Mouse (Mus musculus) ES-E14 (cell line): ENCODE results near the gene Znrd1. TPM values are rescaled to one million over a fixed set of nuclear protein-coding genes. Genes with fewer than 3 reads are reported as not detected.
A peak's percentile ranks its signal among the peaks of the same experiment; 100 is the strongest.

Source experiments
- DNase-seq: peaks from one replicate; pipeline ENCODE4 v3.0.0-alpha.2; 2013; ENCODE audit warnings: low read depth, low spot score
- H3K27ac ChIP-seq: 2 replicates; pipeline ENCODE4 v1.5.1; 2012; ENCODE audit warnings: low read depth, mild to moderate bottlenecking, low read length, moderate library complexity, mixed read lengths; ENCODE audit not compliant: poor library complexity, insufficient read depth, severe bottlenecking
- H3K36me3 ChIP-seq: 2 replicates; pipeline ENCODE4 v1.6.1; 2012; ENCODE audit warnings: mild to moderate bottlenecking, low read length, moderate library complexity, mixed read lengths; ENCODE audit not compliant: control insufficient read depth, poor library complexity, insufficient read depth, severe bottlenecking
- H3K4me1 ChIP-seq, 2 experiments: fragments of 150-350 bp in 1 of 2; sonication (generic) in 1 of 2; 2 replicates each; pipeline ENCODE4 v1.6.1; 2012; ENCODE audit warnings: low read length in 2 of 2, mild to moderate bottlenecking in 1 of 2, mixed read lengths in 1 of 2; ENCODE audit not compliant: control insufficient read depth in 2 of 2, insufficient read depth in 2 of 2, poor library complexity in 1 of 2
- H3K4me3 ChIP-seq, 2 experiments: fragments of 150-350 bp in 1 of 2; sonication (generic) in 1 of 2; 2 replicates each; pipeline ENCODE4 v1.5.1; 2012; ENCODE audit warnings: low read length in 2 of 2, low read depth in 1 of 2, mild to moderate bottlenecking in 1 of 2, mixed read lengths in 1 of 2; ENCODE audit not compliant: insufficient read depth in 1 of 2, poor library complexity in 1 of 2, severe bottlenecking in 1 of 2
- H3K9ac ChIP-seq: 2 replicates; pipeline ENCODE4 v1.6.1; 2012; ENCODE audit warnings: low read depth, mild to moderate bottlenecking, low read length, mixed read lengths; ENCODE audit not compliant: poor library complexity, insufficient read depth, severe bottlenecking
- H3K9me3 ChIP-seq: fragments of 150-350 bp; sonication (generic); 2 replicates; pipeline ENCODE4 v1.6.1; 2012; ENCODE audit warnings: low read depth, mild to moderate bottlenecking, low read length; ENCODE audit not compliant: control insufficient read depth, insufficient read depth
- CHD2 ChIP-seq: IDR thresholded peaks from 2 replicates; pipeline ENCODE4 v1.6.1; 2014; ENCODE audit warnings: mild to moderate bottlenecking, low read depth, low read length, inconsistent platforms
- HCFC1 ChIP-seq: IDR thresholded peaks from 2 replicates; pipeline ENCODE4 v1.6.1; 2012; ENCODE audit warnings: low read length, inconsistent platforms, borderline replicate concordance; ENCODE audit not compliant: insufficient read depth
- MAFK ChIP-seq: IDR thresholded peaks from 2 replicates; pipeline ENCODE4 v1.6.1; 2014; ENCODE audit warnings: mild to moderate bottlenecking, low read depth, low read length, inconsistent platforms; ENCODE audit not compliant: insufficient read depth
- ZC3H11A ChIP-seq: IDR thresholded peaks from 2 replicates; pipeline ENCODE4 v1.6.1; 2012; ENCODE audit warnings: low read depth, mild to moderate bottlenecking, inconsistent platforms, low read length, borderline replicate concordance
- ZNF384 ChIP-seq: IDR thresholded peaks from 2 replicates; pipeline ENCODE4 v1.6.1; 2012; ENCODE audit warnings: low read depth, low read length, inconsistent platforms
- in situ Hi-C, 2 experiments: fragments of 600-800 bp; cut with MboI; formaldehyde crosslinking; loops; one replicate each; pipeline ENCODE4 v1.15.1; 2025; ENCODE audit warnings: low sequenced_read_pairs in 2 of 2, inconsistent platforms in 1 of 2; ENCODE audit not compliant: unreplicated experiment in 2 of 2
- total RNA-seq: library from RNA; depleted of rRNA; stranded (reverse); fragments of 300-350 nt; gene quantifications from 2 replicates; pipeline ENCODE4 v1.2.3, GENCODE M21; 2012

The Znrd1 gene
- total RNA-seq, 1 experiment, result 81.0 TPM

GRCm38 (mm10) chr17:36988475-36988874, 30.1 kb upstream of the Znrd1 start:
- H3K4me3 ChIP-seq, result peak overlapping the region; percentile 69 to 81
- H3K36me3 ChIP-seq, result peaks cover 3% of the 10 kb centered on the region; the same call in 1 of the 2 replicates
- no peaks in the 10 kb centered on the region for H3K9me3 ChIP-seq
- no peak for DNase-seq
- TF ChIP-seq HCFC1 (no peak), ZC3H11A (no peak), MAFK (no peak), CHD2 (no peak), ZNF384 (no peak)
- in situ Hi-C loops, result no loop called here
- peak overlapping the region; percentile 75 for H3K27ac ChIP-seq
- peaks cover 11 to 21% of the 10 kb centered on the region in 2 experiments for H3K4me1 ChIP-seq
- H3K9ac ChIP-seq, result peak overlapping the region; percentile 83

DNA sequence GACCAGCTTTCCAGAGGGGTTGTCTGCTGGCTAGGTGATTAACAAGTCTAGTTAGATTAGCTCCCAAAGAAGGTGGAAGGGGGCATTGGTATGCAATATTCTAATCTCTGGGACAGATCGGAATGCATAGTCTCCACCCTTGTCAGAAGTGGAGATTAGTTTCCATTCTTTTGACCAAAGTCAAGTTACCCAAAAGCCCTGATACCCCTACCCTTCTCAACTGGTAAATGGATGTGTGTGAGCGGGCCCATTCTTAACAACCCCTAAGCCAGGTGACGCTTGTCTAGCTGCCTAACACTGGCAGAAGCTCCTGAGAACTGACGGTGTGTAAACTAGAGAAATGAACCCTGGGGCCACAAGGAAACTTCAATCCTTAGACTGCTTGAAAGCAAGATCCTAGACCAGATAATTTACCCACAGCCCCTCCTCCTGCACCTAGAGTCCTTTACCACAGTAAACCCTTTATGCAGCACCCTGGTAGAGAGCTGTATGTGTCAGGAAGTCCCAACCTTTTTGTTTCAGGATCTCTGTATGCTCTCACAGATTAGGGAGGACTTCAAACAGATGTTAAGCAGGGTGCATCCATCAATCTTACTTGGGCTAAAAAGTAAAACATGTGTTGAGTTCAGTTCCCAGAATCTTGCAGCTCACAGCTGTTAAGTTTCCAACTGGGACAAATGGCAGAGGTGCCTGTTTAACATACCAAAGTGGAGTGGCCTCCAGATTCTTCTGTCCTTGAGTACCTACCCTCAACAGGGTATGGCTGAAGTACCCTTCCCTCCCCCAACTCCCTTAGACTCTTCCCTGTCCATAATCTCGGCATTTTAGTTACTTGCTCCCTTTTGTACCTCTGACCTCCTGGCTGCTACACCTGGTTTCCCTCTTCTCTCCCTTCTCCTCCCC, 24.1 kb upstream of the Znrd1 start:
- Histone ChIP-seq H3K4me3 (peak overlapping the region in 1 of 2 experiments; percentile 65; a peak in 2 of 4 replicates), H3K9ac (peak overlapping the region; percentile 29; the same call in 1 of the 2 replicates)
- in situ Hi-C loops, result no loop called here

GRCm38 (mm10) chr17:36981845-36982244, 23.5 kb upstream of the Znrd1 start:
- Histone ChIP-seq H3K27ac (peak overlapping the region; percentile 93; the same call in 1 of the 2 replicates), H3K4me3 (peak overlapping the region; percentile 4 to 65; a peak in 3 of 4 replicates)
- TF ChIP-seq HCFC1 (no peak), MAFK (no peak), CHD2 (peak; percentile 39; the same call in 1 of the 2 replicates)

More for the DNA sequence above, 24.1 kb upstream of the Znrd1 start:
- H3K36me3 ChIP-seq, result peaks cover 8% of the 10 kb centered on the region; the same call in 1 of the 2 replicates
- DNase-seq, result no peak
- H3K9me3 ChIP-seq, result no peaks in the 10 kb centered on the region
- TF ChIP-seq CHD2 (peak; percentile 15; the same call in 1 of the 2 replicates), HCFC1 (no peak)
- peaks cover 13 to 28% of the 10 kb centered on the region in 2 experiments for H3K4me1 ChIP-seq
- H3K27ac ChIP-seq, result peak overlapping the region; percentile 93

GRCm38 (mm10) chr17:36981221-36981813, 23.0 kb upstream of the Znrd1 start, which contains the start of gene 2410137M14Rik:
Gene 2410137M14Rik (minus strand): TSS chr17:36981237.
- Histone ChIP-seq H3K36me3 (peaks cover 5% of the 10 kb centered on the region; the same call in 1 of the 2 replicates), H3K27ac (peak within 1 kb of the TSS; percentile 93), H3K4me3 (peak within 1 kb of the TSS; percentile 4 to 65), H3K4me1 (peaks cover 15 to 27% of the 10 kb centered on the region in 2 experiments), H3K9me3 (no peaks in the 10 kb centered on the region), H3K9ac (peak within 1 kb of the TSS; percentile 79)
- TF ChIP-seq ZC3H11A (no peak), HCFC1 (no peak), CHD2 (no peak), ZNF384 (no peak), MAFK (no peak)
- in situ Hi-C loops, result no loop called here
- DNase-seq, result no peak

More at GRCm38 (mm10) chr17:36981845-36982244, 23.5 kb upstream of the Znrd1 start:
- H3K36me3 ChIP-seq, result peaks cover 8% of the 10 kb centered on the region; the same call in 1 of the 2 replicates
- no peaks in the 10 kb centered on the region for H3K9me3 ChIP-seq
- in situ Hi-C loops, result no loop called here
- peak overlapping the region; percentile 79; the same call in 1 of the 2 replicates for H3K9ac ChIP-seq
- H3K4me1 ChIP-seq, result peaks cover 13 to 30% of the 10 kb centered on the region in 2 experiments
- no peak for DNase-seq
